Mouse (Mus musculus) hindbrain, embryonic 15.5 days (tissue): ENCODE data around the gene Col19a1. TPM values are rescaled to one million over a fixed set of nuclear protein-coding genes. Genes with fewer than 3 reads are reported as not detected.

Experiments
- ATAC-seq: fragments of 200-750 bp; cut with Nextera tagmentation; 2 replicates; pipeline ENCODE4 v1.8.0; 2017; ENCODE audit warnings: low read depth, moderate number of reproducible peaks, moderate TSS enrichment; ENCODE audit not compliant: low FRiP score
- H3K27ac ChIP-seq: fragments of 300-500 bp; sonication (generic); replicated peaks from 2 replicates; pipeline ENCODE4 v1.5.1; 2015; ENCODE audit warnings: mild to moderate bottlenecking, inconsistent platforms
- H3K27me3 ChIP-seq: fragments of 300-500 bp; sonication (generic); 2 replicates; pipeline ENCODE4 v1.6.1; 2015; ENCODE audit warnings: control low read depth, inconsistent platforms
- H3K36me3 ChIP-seq: fragments of 300-500 bp; sonication (generic); 2 replicates; pipeline ENCODE4 v1.6.1; 2015; ENCODE audit warnings: control low read depth, inconsistent platforms
- H3K4me1 ChIP-seq: fragments of 300-500 bp; sonication (generic); replicated peaks from 2 replicates; pipeline ENCODE4 v1.6.1; 2015; ENCODE audit warnings: control low read depth, inconsistent platforms
- H3K4me2 ChIP-seq: fragments of 300-500 bp; sonication (generic); 2 replicates; pipeline ENCODE4 v1.6.1; 2015; ENCODE audit warnings: moderate library complexity, mild to moderate bottlenecking, inconsistent platforms
- H3K4me3 ChIP-seq: fragments of 300-500 bp; sonication (generic); 2 replicates; pipeline ENCODE4 v1.5.1; 2015; ENCODE audit warnings: mild to moderate bottlenecking, inconsistent platforms
- H3K9ac ChIP-seq: fragments of 300-500 bp; sonication (generic); 2 replicates; pipeline ENCODE4 v1.6.1; 2015; ENCODE audit warnings: inconsistent platforms
- H3K9me3 ChIP-seq: fragments of 300-500 bp; sonication (generic); 2 replicates; pipeline ENCODE4 v1.6.1; 2016; ENCODE audit warnings: control low read depth, inconsistent platforms
- WGBS: fragments of 180-500 bp; shearing (Covaris S2); methylation state at CpG from one replicate; pipeline ENCODE4 v1.1.7; 2015; 5-methylcytosine and 5-hydroxymethylcytosine counted together
- polyA plus RNA-seq: library from polyadenylated mRNA; unstranded; fragments of >200 nt; fragmentation: Nextera tagmentation; extraction: Ambion mirVana; gene quantifications from 2 replicates; pipeline ENCODE4 v1.2.1, GENCODE M21; 2015

The Col19a1 gene
- polyA plus RNA-seq, 1 experiment from 2014 or later: 2.3 TPM

DNA sequence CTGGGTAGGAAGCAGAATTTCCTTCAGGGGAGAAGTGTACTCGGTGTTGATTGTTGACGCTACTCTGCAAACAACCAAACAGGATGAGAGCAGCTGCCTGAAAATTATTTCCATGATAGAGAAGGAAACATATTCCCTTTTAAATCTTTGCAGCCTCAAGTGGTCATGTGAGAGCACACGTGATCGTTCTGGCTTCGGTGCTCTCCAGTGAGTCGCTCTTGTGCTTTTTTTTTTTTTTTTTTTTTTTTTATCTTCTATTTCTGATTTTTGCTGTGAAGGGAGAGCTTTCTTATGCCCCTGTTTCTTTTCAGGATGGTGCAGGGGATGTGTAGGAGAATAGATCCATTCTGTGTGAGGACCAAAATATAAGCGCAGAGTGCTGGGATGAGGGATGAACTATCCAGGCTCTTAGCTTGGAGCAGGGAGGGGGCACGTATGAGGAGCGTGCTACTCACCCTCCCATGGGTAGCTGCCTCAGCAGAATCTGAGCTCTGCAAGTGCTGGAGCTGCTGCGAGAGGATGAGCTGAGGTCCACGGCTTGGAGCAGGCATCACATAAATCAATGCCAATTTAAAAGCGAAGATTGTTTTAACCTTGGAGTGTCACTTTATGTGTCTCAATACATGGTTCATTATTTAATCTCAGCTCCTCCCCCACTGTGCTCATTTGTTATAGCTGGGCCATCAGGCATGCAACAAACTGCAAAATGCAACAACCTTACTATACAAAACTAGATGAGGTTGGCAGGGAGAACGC is 237.6 kb downstream of the Col19a1 start:
- no peak overlapping the region for H3K9ac ChIP-seq

DNA sequence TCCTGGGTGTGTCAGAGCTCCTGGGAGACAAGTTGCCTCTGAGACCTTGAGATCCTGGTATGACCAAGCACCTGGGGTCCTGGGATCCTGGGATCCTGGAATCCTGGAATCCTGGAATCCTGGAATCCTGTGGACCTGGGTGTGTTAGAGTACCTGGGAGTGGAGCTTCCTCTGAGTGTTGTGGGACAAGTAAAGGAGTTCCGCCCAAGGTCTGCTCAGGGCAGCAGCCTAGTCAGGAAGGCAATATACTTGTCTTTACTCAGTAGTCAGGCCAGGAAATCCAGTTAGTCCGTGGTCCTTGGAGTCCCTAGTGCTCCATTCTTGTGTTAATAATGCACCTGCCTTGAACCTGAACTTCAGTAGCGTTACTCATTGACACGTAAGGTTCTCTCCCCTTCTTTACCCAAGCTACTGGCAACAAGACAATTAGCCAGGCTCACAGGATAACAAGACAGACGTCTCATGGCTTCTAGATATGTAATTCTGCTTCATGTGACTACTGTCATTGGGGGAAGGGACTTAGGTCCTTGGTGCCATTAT is 239.6 kb downstream of the Col19a1 start:
- WGBS: 80% methylated on average over 5 of the region's 5 CpGs
- Histone ChIP-seq H3K9ac (no peak overlapping the region), H3K4me1 (peaks cover 6% of the 10 kb centered on the region; the same call in 1 of the 2 replicates), H3K27ac (no peak overlapping the region), H3K36me3 (no peaks in the 10 kb centered on the region), H3K27me3 (no peaks in the 10 kb centered on the region), H3K4me2 (no peak overlapping the region), H3K9me3 (no peaks in the 10 kb centered on the region), H3K4me3 (no peak overlapping the region)
- no peak for ATAC-seq

More for the DNA sequence above, 237.6 kb downstream of the Col19a1 start:
- Histone ChIP-seq H3K4me2 (peak overlapping the region; percentile 37), H3K27me3 (no peaks in the 10 kb centered on the region), H3K27ac (peak overlapping the region; percentile 52; the same call in 1 of the 2 replicates), H3K4me1 (peaks cover 6% of the 10 kb centered on the region; the same call in 1 of the 2 replicates), H3K4me3 (0 out of 2 replicates have a peak overlapping the region, but pooled peaks have one; percentile 8), H3K36me3 (no peaks in the 10 kb centered on the region), H3K9me3 (no peaks in the 10 kb centered on the region)
- WGBS: 59% methylated on average over 13 of the region's 13 CpGs
- ATAC-seq: peak; percentile 93

DNA sequence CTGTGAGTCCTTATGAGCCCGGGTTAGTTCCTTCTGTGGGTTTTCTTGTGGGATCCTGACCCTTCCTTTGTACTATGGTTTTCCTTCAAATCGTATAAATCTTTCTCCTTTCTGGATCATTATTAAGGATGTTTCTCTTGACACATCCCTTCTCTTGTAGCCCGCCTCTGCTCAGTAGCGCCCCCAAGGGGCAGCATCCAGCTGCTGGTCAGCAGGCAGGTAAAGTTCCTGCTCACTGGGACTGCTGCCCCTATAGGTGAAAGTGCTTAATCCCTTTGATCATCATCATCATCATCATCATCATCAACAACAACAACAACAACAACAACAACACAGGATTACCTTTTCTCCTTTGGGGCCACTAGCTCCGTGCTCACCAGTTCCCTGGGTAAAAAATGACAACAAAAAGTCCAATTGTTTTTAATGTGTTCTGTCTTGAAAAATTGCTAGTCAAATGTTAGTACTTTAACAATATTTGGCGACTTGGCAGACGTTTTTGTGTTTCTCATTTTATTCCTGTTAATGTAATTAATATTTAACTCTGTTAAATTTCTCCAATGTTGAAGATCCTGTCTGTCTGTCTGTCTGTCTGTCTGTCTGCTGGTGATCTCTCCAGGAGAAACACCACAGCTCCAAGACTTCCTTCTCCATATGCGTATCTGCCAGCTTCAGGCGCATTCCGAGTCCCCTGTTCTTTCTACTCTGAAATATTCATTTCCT is 249.6 kb downstream of the Col19a1 start:
- Histone ChIP-seq H3K4me2 (no peak overlapping the region), H3K27me3 (no peaks in the 10 kb centered on the region), H3K27ac (no peak overlapping the region), H3K4me1 (no peaks in the 10 kb centered on the region), H3K36me3 (no peaks in the 10 kb centered on the region), H3K9me3 (no peaks in the 10 kb centered on the region), H3K4me3 (no peak overlapping the region), H3K9ac (no peak overlapping the region)
- ATAC-seq: no peak
- 85% methylated on average over 10 of the region's 10 CpGs for WGBS

DNA sequence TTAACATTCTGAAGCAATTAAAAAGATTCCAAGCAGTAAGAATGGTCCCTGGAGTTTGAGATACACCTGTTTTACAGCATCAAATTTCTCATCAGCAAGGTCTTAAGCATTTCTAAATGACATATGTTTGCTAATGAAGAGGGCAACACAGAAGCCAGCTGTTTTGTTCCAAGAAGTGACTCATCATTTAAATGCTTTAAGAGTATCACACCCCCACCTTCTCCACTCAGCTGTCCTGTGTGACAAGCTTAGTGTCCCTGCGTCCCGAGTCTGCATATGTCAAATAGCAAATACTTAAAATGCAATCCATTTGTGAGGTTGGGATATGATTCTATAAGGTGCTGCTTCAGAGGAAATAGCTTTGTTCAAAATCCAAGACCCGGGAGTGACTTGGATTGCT is 251.2 kb downstream of the Col19a1 start:
- Histone ChIP-seq H3K9ac (no peak overlapping the region), H3K4me3 (no peak overlapping the region), H3K27me3 (no peaks in the 10 kb centered on the region), H3K9me3 (no peaks in the 10 kb centered on the region), H3K36me3 (no peaks in the 10 kb centered on the region), H3K4me2 (no peak overlapping the region), H3K27ac (no peak overlapping the region), H3K4me1 (no peaks in the 10 kb centered on the region)
- ATAC-seq: no peak
- 65% methylated on average over 3 of the region's 3 CpGs for WGBS

DNA sequence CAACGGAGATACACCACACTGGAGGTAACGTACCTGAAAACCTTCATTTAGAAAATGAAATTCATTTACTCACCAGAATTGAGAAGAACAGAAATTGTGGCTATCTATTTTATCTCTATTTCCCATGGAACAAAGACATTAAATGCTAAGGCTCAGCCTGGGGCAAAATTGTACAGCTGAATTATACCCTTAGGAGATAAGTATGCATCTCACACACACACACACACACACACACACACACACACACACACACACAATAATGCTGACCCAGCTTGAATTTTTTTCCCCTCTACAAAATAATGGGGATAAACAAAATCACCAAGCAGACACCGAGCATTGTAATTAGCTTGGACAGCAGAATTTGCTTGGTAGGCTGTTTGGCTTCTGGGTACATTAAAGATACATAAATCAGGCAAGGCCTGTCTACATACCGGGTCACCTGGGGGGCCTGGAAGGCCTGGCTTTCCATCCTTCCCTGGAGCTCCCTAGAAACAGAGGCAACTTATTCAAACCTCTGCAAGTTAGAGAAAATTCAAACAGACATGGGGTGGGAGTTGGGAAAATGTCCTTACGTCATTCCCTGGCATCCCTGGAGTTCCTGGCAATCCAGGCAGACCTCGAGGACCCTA is 270.2 kb downstream of the Col19a1 start:
- Histone ChIP-seq H3K4me3 (no peak overlapping the region), H3K36me3 (no peaks in the 10 kb centered on the region), H3K27ac (no peak overlapping the region), H3K9me3 (no peaks in the 10 kb centered on the region), H3K4me1 (no peaks in the 10 kb centered on the region), H3K9ac (no peak overlapping the region), H3K4me2 (no peak overlapping the region), H3K27me3 (no peaks in the 10 kb centered on the region)
- 55% methylated on average over 6 of the region's 6 CpGs for WGBS
- 0 out of 2 replicates have a peak, but pooled peaks have one; percentile 6 for ATAC-seq

DNA sequence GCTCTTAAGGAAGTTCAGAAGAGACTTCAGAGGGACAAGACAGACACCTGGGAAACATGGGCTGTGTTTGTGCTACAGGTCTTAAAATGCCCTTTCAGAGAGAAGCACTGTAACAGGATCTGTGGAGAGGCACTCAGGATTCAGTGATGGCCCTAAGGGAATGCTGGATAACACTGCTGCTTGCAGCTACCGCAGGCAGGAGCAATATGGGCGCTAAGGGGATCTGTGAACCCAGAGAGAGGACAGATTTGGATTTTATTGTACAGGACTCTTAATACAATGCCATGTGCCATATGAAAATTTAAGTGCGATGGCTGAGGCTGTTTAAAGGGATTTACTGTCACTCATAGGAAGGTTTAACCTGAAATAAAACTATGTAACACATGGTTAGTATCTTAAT is 270.8 kb downstream of the Col19a1 start:
- WGBS: 73% methylated on average over 3 of the region's 3 CpGs
- no peaks in the 10 kb centered on the region for H3K27me3 ChIP-seq
- H3K36me3 ChIP-seq: no peaks in the 10 kb centered on the region
- no peak overlapping the region for H3K4me3 ChIP-seq
- no peaks in the 10 kb centered on the region for H3K4me1 ChIP-seq
- no peak overlapping the region for H3K9ac ChIP-seq
- 0 out of 2 replicates have a peak, but pooled peaks have one; percentile 11 for ATAC-seq
- H3K4me2 ChIP-seq: no peak overlapping the region
- no peaks in the 10 kb centered on the region for H3K9me3 ChIP-seq
- H3K27ac ChIP-seq: no peak overlapping the region

DNA sequence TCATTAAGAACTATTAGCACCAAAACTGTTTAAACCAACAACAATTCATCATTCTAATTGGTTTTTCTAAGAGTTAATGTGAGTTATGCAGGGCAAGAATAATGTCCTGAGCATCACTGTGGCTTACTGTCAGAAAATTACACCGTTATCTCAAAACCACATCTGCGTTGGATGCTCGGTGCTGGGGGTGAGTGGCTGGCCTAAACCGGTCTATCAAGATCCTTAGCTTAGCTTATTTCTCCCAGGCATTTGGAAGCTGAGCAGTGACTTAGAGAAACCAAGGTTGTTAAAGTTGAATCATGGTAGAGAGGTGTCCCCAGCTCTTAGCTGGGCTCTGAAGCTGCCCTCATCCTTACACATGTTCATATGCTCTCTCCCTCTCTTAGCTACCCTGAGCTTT is 276.4 kb downstream of the Col19a1 start:
- H3K4me2 ChIP-seq: no peak overlapping the region
- no peaks in the 10 kb centered on the region for H3K4me1 ChIP-seq
- no peak for ATAC-seq
- 78% methylated on average over 4 of the region's 4 CpGs for WGBS
- H3K27ac ChIP-seq: no peak overlapping the region
- no peak overlapping the region for H3K9ac ChIP-seq
- no peaks in the 10 kb centered on the region for H3K9me3 ChIP-seq
- H3K4me3 ChIP-seq: no peak overlapping the region
- H3K36me3 ChIP-seq: no peaks in the 10 kb centered on the region
- H3K27me3 ChIP-seq: no peaks in the 10 kb centered on the region

DNA sequence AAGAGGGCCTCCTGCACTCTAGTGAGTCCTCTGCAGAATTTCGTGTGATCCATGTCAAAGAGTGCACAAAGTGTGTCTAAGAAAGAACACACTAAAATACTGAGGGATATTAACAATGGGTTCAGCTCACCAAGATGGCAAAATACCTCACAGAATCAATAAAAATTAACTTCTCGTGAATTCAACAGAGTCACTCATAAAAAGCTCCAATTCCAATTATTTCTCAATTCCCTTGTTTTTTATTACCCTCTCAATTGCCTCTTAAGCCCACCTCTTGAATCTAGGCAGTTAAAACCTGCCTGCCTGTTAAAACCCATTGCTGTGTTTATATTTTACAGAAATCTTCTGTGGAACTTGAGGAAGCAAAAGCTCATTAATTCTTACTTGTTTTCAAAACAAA is 277.1 kb downstream of the Col19a1 start:
- H3K4me1 ChIP-seq: no peaks in the 10 kb centered on the region
- ATAC-seq: no peak
- no peaks in the 10 kb centered on the region for H3K27me3 ChIP-seq
- no peak overlapping the region for H3K9ac ChIP-seq
- no peak overlapping the region for H3K4me2 ChIP-seq
- H3K4me3 ChIP-seq: no peak overlapping the region
- WGBS: 51% methylated on average over 2 of the region's 2 CpGs
- no peaks in the 10 kb centered on the region for H3K9me3 ChIP-seq
- H3K27ac ChIP-seq: no peak overlapping the region
- no peaks in the 10 kb centered on the region for H3K36me3 ChIP-seq

DNA sequence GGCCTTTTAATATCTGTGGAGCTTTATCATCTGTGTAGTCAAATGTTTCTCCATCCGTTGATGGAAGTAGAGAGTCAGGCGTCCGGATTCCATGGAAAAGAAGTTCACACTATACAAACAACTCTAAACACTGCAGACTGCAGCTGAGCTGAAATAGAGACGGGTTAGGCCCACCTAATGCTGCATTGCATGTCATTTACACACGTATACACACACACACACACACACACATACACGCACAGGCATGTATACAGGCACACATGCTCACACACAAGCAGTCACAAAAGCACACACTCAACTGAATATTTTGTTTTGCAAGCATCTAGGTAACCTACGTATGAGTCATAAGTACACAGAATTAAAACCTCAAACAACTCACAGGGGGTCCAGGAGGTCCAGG is 284.2 kb downstream of the Col19a1 start:
- H3K4me1 ChIP-seq: 0 out of 2 replicates have a peak, but pooled peaks cover 3% of the 10 kb centered on the region
- no peak for ATAC-seq
- no peak overlapping the region for H3K4me3 ChIP-seq
- H3K36me3 ChIP-seq: no peaks in the 10 kb centered on the region
- H3K9ac ChIP-seq: no peak overlapping the region
- H3K4me2 ChIP-seq: no peak overlapping the region
- no peaks in the 10 kb centered on the region for H3K27me3 ChIP-seq
- no peaks in the 10 kb centered on the region for H3K9me3 ChIP-seq
- no peak overlapping the region for H3K27ac ChIP-seq
- 82% methylated on average over 7 of the region's 7 CpGs for WGBS

DNA sequence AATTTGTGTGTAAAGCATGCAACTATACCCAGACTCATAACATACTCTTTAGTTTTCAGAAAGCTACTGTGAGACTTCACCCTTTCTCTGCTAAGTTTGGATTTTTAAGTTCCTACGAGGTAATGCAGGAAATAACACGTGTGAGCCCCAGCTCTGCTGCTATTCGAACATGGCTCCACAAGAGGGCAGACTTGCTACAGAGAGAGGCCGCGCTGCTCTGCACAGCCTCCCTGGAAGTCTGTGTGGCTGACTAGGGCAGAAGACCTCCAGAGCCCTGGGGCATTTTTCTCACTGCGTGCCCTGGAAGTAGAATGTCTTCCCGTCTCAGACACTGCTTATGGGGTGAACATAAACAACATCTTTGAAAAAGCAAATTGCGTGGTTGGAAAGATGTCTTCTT is 284.6 kb downstream of the Col19a1 start:
- Histone ChIP-seq H3K4me1 (0 out of 2 replicates have a peak, but pooled peaks cover 3% of the 10 kb centered on the region), H3K36me3 (no peaks in the 10 kb centered on the region), H3K9me3 (no peaks in the 10 kb centered on the region), H3K4me3 (no peak overlapping the region), H3K27me3 (no peaks in the 10 kb centered on the region), H3K9ac (no peak overlapping the region), H3K27ac (no peak overlapping the region), H3K4me2 (no peak overlapping the region)
- peak; percentile 79 for ATAC-seq
- 13% methylated on average over 8 of the region's 8 CpGs for WGBS

DNA sequence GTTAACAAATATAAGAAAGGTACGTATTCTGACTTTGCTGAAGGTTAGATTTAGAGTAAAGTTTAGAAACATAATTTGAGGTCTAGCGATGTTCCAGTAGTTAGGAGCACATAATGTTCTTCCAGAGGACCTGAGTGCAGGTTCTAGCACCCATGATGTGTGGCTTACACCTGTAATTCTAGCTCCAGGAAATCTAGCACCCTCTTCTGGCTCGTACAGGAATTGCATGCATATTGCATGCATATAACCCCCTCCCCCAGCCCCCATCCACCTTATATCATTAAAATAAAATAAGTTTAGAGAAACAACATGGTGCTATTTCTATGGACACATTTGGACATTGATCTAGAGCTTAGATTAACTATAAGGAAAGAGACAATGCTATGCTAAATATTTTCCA is 286.6 kb downstream of the Col19a1 start:
- no peak overlapping the region for H3K9ac ChIP-seq
- H3K27ac ChIP-seq: no peak overlapping the region
- ATAC-seq: no peak
- no peaks in the 10 kb centered on the region for H3K36me3 ChIP-seq
- H3K9me3 ChIP-seq: no peaks in the 10 kb centered on the region
- WGBS: 90% methylated on average over 3 of the region's 3 CpGs
- no peak overlapping the region for H3K4me2 ChIP-seq
- H3K27me3 ChIP-seq: no peaks in the 10 kb centered on the region
- H3K4me1 ChIP-seq: 0 out of 2 replicates have a peak, but pooled peaks cover 3% of the 10 kb centered on the region
- H3K4me3 ChIP-seq: no peak overlapping the region
